Comparison of ENCODE assay signal across 8 mouse cellular contexts in the genomic region with DNA sequence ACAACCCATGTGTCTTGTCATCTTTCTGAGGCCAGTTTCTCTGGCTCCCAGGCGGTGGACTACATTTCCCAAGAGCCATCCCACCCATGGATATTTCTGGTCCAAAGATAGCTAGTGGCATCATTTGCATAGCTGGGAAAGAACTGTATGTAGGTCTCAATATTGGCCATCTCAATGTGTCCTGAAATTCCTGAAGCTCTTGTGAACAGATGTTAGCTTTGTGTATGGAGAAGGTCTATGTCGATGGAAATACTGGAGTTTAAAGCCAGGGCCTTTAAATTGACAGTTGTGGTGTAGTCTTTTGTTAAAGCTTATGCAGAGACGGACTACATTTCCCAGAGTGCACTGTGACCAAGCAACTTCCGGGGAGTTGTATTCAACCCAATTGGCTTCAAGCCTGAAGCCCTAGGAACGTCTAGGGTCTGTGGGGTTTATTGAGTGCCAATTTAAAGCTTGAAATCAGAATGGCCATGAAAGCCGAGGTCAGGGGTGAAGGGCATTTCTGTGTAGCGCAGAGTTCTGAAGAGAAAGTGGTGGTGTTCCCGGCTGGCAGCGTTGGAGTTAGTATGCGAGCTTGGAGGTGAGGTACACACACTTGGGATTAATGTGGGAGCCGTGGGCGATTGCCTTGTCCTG. TPM values are rescaled to one million over a fixed set of nuclear protein-coding genes. Genes with fewer than 3 reads are reported as not detected.
DNase-seq lines count a peak whose midpoint lies in the region; ATAC-seq and TF ChIP-seq lines count a peak whose summit lies in the region.

No protein-coding gene starts in this region.

- peak overlapping the region; percentile 55 for H3K9ac ChIP-seq in lung, embryonic 14.5 days

- H3K36me3 ChIP-seq in lung, embryonic 14.5 days (ENCODE audit: insufficient read depth): peaks cover 18% of the 10 kb centered on the region; the same call in 1 of the 2 replicates

- no peak for TF ChIP-seq CTCF in lung, embryonic 14.5 days (IDR thresholded peaks at IDR 0.05; ENCODE audit: low read depth)

- H3K9me3 ChIP-seq in lung, embryonic 14.5 days (ENCODE audit: low read depth, low read length): no peaks in the 10 kb centered on the region

- H3K4me2 ChIP-seq in lung, embryonic 14.5 days: peak overlapping the region; percentile 72

- peak; percentile 68 for DNase-seq in MN1 (ENCODE audit: low spot score)
- DNase-seq in cerebellum, adult 8-10 months: peak; percentile 69
- DNase-seq in forelimb bud, embryonic 11.5 days (ENCODE audit: low read depth, low spot score): peak; percentile 74
- DNase-seq in layer of hippocampus, adult 8-10 months (ENCODE audit: low spot score in 2 of 2): peak; percentile 68 to 70
- peak; percentile 94 for DNase-seq in lung, embryonic 14.5 days
- DNase-seq in testis, postnatal 14 days (ENCODE audit: low spot score): peak; percentile 75

- ATAC-seq in hematopoietic stem cell, adult 5-6 weeks (replicated peaks in 1 of 2; ENCODE audit: insufficient read depth in 1 of 2, low FRiP score in 2 of 2, low TSS enrichment in 1 of 2, low read depth in 1 of 2, poor library complexity in 2 of 2, severe bottlenecking in 2 of 2): peak; percentile 58 to 61
- ATAC-seq in lung, embryonic 14.5 days (ENCODE audit: insufficient read depth): peak; percentile 67
- peak; percentile 54; the same call in 1 of the 2 replicates for ATAC-seq in neutrophil, adult 5-6 weeks (ENCODE audit: extremely low read depth, insufficient number of reproducible peaks, low FRiP score, poor library complexity, severe bottlenecking)

- 3% methylated on average over 12 of the region's 12 CpGs for WGBS in lung, embryonic 14.5 days

- H3K4me1 ChIP-seq in lung, embryonic 14.5 days (ENCODE audit: insufficient read depth): peaks cover 8% of the 10 kb centered on the region; the same call in 1 of the 2 replicates

- H3K27me3 ChIP-seq in lung, embryonic 14.5 days (ENCODE audit: insufficient read depth, low read length): no peaks in the 10 kb centered on the region

- peak overlapping the region; percentile 48 for H3K4me3 ChIP-seq in lung, embryonic 14.5 days (ENCODE audit: low read depth, low read length)

- peak overlapping the region; percentile 14; the same call in 1 of the 2 replicates for H3K27ac ChIP-seq in lung, embryonic 14.5 days (ENCODE audit: low read depth)

RNA-seq across cellular contexts. Expression of gene Zfp790, which starts 2.8 kb away (rescaled TPM):
- total RNA-seq in hematopoietic stem cell, adult 5-6 weeks (2017): 13.8 and 17.4 TPM in 2 replicates
- 10 to 100 TPM; 20.7 to 28.9 (median 23.7) TPM for total RNA-seq in layer of hippocampus, adult 8-10 months (2022)
- polyA plus RNA-seq in lung, embryonic 14.5 days (2014; fragmentation: Nextera tagmentation; extraction: Ambion mirVana): 13.5 and 14.0 TPM in 2 replicates
- 13.3 and 15.2 TPM in 2 replicates for total RNA-seq in neutrophil, adult 5-6 weeks (2017)

RNA-seq across cellular contexts. Expression of gene Zfp940, which starts 34.7 kb away (rescaled TPM):
- total RNA-seq in hematopoietic stem cell, adult 5-6 weeks (2017): 6.1 and 7.4 TPM in 2 replicates
- total RNA-seq in layer of hippocampus, adult 8-10 months (2022): 10 to 100 TPM; 18.6 to 24.0 (median 20.8) TPM
- 6.0 and 7.2 TPM in 2 replicates for polyA plus RNA-seq in lung, embryonic 14.5 days (2014; fragmentation: Nextera tagmentation; extraction: Ambion mirVana)
- 10.4 and 10.7 TPM in 2 replicates for total RNA-seq in neutrophil, adult 5-6 weeks (2017)

RNA-seq across cellular contexts. Expression of gene Zfp30, which starts 34.9 kb away (rescaled TPM):
- 2.4 and 3.9 TPM in 2 replicates for total RNA-seq in hematopoietic stem cell, adult 5-6 weeks (2017)
- 10 to 100 TPM; 10.2 to 11.7 (median 10.5) TPM for total RNA-seq in layer of hippocampus, adult 8-10 months (2022)
- polyA plus RNA-seq in lung, embryonic 14.5 days (2014; fragmentation: Nextera tagmentation; extraction: Ambion mirVana): 7.7 and 7.8 TPM in 2 replicates
- 0.12 and 0.58 TPM in 2 replicates for total RNA-seq in neutrophil, adult 5-6 weeks (2017)

RNA-seq across cellular contexts. Expression of gene Zfp420, which starts 41.0 kb away (rescaled TPM):
- total RNA-seq in hematopoietic stem cell, adult 5-6 weeks (2017): 2.6 and 6.1 TPM in 2 replicates
- total RNA-seq in layer of hippocampus, adult 8-10 months (2022): 10 to 100 TPM; 14.9 to 23.0 (median 17.0) TPM
- polyA plus RNA-seq in lung, embryonic 14.5 days (2014; fragmentation: Nextera tagmentation; extraction: Ambion mirVana): 6.5 and 8.6 TPM in 2 replicates
- 7.8 and 10.4 TPM in 2 replicates for total RNA-seq in neutrophil, adult 5-6 weeks (2017)

RNA-seq across cellular contexts. Expression of gene Zfp84, which starts 50.4 kb away (rescaled TPM):
- 22.1 and 29.1 TPM in 2 replicates for total RNA-seq in hematopoietic stem cell, adult 5-6 weeks (2017)
- 10 to 100 TPM; 17.7 to 18.8 (median 18.2) TPM for total RNA-seq in layer of hippocampus, adult 8-10 months (2022)
- 14.3 and 14.5 TPM in 2 replicates for polyA plus RNA-seq in lung, embryonic 14.5 days (2014; fragmentation: Nextera tagmentation; extraction: Ambion mirVana)
- total RNA-seq in neutrophil, adult 5-6 weeks (2017): 22.2 and 23.5 TPM in 2 replicates

Comparison
In these comparisons a context has a peak if more than half of its experiments do, and no peak if none do; other contexts are left out.
1. Peak in every context shown above with its lines: DNase-seq, ATAC-seq, H3K4me3 ChIP-seq and H3K27ac ChIP-seq.